Mouse (Mus musculus): ENCODE measurements around the gene Tmem201. TPM values are rescaled to one million over a fixed set of nuclear protein-coding genes. Genes with fewer than 3 reads are reported as not detected.

The Tmem201 gene
- polyA plus RNA-seq, 1 experiment = 34.2 TPM

GRCm38 (mm10) chr4:149696189-149696971, 41.5 kb downstream of the Tmem201 start:
- no peaks in the 10 kb centered on the region for H3K27me3 ChIP-seq (replicated peaks; ENCODE audit: control insufficient read depth, insufficient read depth, low read length)
- no peaks in the 10 kb centered on the region for H3K36me3 ChIP-seq (ENCODE audit: control insufficient read depth, insufficient read depth, low read length)
- TF ChIP-seq CTCF (conservative IDR thresholded peaks at IDR 0.05; ENCODE audit: insufficient read depth, insufficient read length, low read depth, low read length) = no peak
- TF ChIP-seq POLR2A (IDR thresholded peaks at IDR 0.05; ENCODE audit: low read depth, low read length) = no peak
- no peak overlapping the region for H3K27ac ChIP-seq (ENCODE audit: insufficient read depth, low read depth, low read length)
- H3K4me1 ChIP-seq (ENCODE audit: control insufficient read depth, insufficient read depth, low read length) = peaks cover 7% of the 10 kb centered on the region; the same call in 1 of the 2 replicates
- H3K4me3 ChIP-seq (ENCODE audit: insufficient read depth, low read depth, low read length) = no peak overlapping the region
- WGBS = 27% methylated on average over 16 of the region's 16 CpGs
- peak; percentile 79 for DNase-seq

- TF ChIP-seq POLR2A (IDR thresholded peaks at IDR 0.05; ENCODE audit: low read depth, low read length) = no peak
- no peak for TF ChIP-seq CTCF (conservative IDR thresholded peaks at IDR 0.05; ENCODE audit: insufficient read depth, insufficient read length, low read depth, low read length)
- WGBS = 78% methylated on average over 8 of the region's 8 CpGs
These were observed 46.5 kb downstream of the Tmem201 start for GRCm38 (mm10) chr4:149691368-149691767.

GRCm38 (mm10) chr4:149690828-149691280, 47.0 kb downstream of the Tmem201 start:
- Histone ChIP-seq H3K36me3 (ENCODE audit: control insufficient read depth, insufficient read depth, low read length) (no peaks in the 10 kb centered on the region), H3K27ac (ENCODE audit: insufficient read depth, low read depth, low read length) (no peak overlapping the region), H3K27me3 (replicated peaks; ENCODE audit: control insufficient read depth, insufficient read depth, low read length) (no peaks in the 10 kb centered on the region), H3K4me3 (ENCODE audit: insufficient read depth, low read depth, low read length) (no peak overlapping the region), H3K4me1 (ENCODE audit: control insufficient read depth, insufficient read depth, low read length) (0 out of 2 replicates have a peak, but pooled peaks cover 1% of the 10 kb centered on the region)
- no peak for DNase-seq
- 88% methylated on average over 8 of the region's 8 CpGs for WGBS
- TF ChIP-seq CTCF (conservative IDR thresholded peaks at IDR 0.05; ENCODE audit: insufficient read depth, insufficient read length, low read depth, low read length) (no peak), POLR2A (IDR thresholded peaks at IDR 0.05; ENCODE audit: low read depth, low read length) (no peak)

More at GRCm38 (mm10) chr4:149691368-149691767, 46.5 kb downstream of the Tmem201 start:
- H3K27me3 ChIP-seq (replicated peaks; ENCODE audit: control insufficient read depth, insufficient read depth, low read length) = no peaks in the 10 kb centered on the region
- no peak for DNase-seq
- no peak overlapping the region for H3K27ac ChIP-seq (ENCODE audit: insufficient read depth, low read depth, low read length)
- H3K4me1 ChIP-seq (ENCODE audit: control insufficient read depth, insufficient read depth, low read length) = peaks cover 7% of the 10 kb centered on the region; the same call in 1 of the 2 replicates
- no peak overlapping the region for H3K4me3 ChIP-seq (ENCODE audit: insufficient read depth, low read depth, low read length)
- H3K36me3 ChIP-seq (ENCODE audit: control insufficient read depth, insufficient read depth, low read length) = no peaks in the 10 kb centered on the region

GRCm38 (mm10) chr4:149689822-149690700, 47.8 kb downstream of the Tmem201 start:
- WGBS = 86% methylated on average over 12 of the region's 12 CpGs
- no peaks in the 10 kb centered on the region for H3K4me1 ChIP-seq (ENCODE audit: control insufficient read depth, insufficient read depth, low read length)
- no peaks in the 10 kb centered on the region for H3K27me3 ChIP-seq (replicated peaks; ENCODE audit: control insufficient read depth, insufficient read depth, low read length)

GRCm38 (mm10) chr4:149688861-149689260, 49.0 kb downstream of the Tmem201 start:
- no peak for DNase-seq
- H3K4me3 ChIP-seq (ENCODE audit: insufficient read depth, low read depth, low read length) = no peak overlapping the region
- no peak overlapping the region for H3K27ac ChIP-seq (ENCODE audit: insufficient read depth, low read depth, low read length)
- WGBS = 77% methylated on average over 14 of the region's 14 CpGs
- TF ChIP-seq CTCF (conservative IDR thresholded peaks at IDR 0.05; ENCODE audit: insufficient read depth, insufficient read length, low read depth, low read length) = no peak
- no peak for TF ChIP-seq POLR2A (IDR thresholded peaks at IDR 0.05; ENCODE audit: low read depth, low read length)
- no peaks in the 10 kb centered on the region for H3K4me1 ChIP-seq (ENCODE audit: control insufficient read depth, insufficient read depth, low read length)
- no peaks in the 10 kb centered on the region for H3K36me3 ChIP-seq (ENCODE audit: control insufficient read depth, insufficient read depth, low read length)
- no peaks in the 10 kb centered on the region for H3K27me3 ChIP-seq (replicated peaks; ENCODE audit: control insufficient read depth, insufficient read depth, low read length)

More at GRCm38 (mm10) chr4:149689822-149690700, 47.8 kb downstream of the Tmem201 start:
- Histone ChIP-seq H3K36me3 (ENCODE audit: control insufficient read depth, insufficient read depth, low read length) (no peaks in the 10 kb centered on the region), H3K4me3 (ENCODE audit: insufficient read depth, low read depth, low read length) (no peak overlapping the region), H3K27ac (ENCODE audit: insufficient read depth, low read depth, low read length) (no peak overlapping the region)
- no peak for TF ChIP-seq POLR2A (IDR thresholded peaks at IDR 0.05; ENCODE audit: low read depth, low read length)
- TF ChIP-seq CTCF (conservative IDR thresholded peaks at IDR 0.05; ENCODE audit: insufficient read depth, insufficient read length, low read depth, low read length) = no peak
- DNase-seq = no peak

- Histone ChIP-seq H3K4me1 (ENCODE audit: control insufficient read depth, insufficient read depth, low read length) (no peaks in the 10 kb centered on the region), H3K4me3 (ENCODE audit: insufficient read depth, low read depth, low read length) (no peak overlapping the region), H3K27me3 (replicated peaks; ENCODE audit: control insufficient read depth, insufficient read depth, low read length) (no peaks in the 10 kb centered on the region), H3K36me3 (ENCODE audit: control insufficient read depth, insufficient read depth, low read length) (no peaks in the 10 kb centered on the region), H3K27ac (ENCODE audit: insufficient read depth, low read depth, low read length) (no peak overlapping the region)
- DNase-seq = no peak
- TF ChIP-seq POLR2A (IDR thresholded peaks at IDR 0.05; ENCODE audit: low read depth, low read length) = no peak
- no peak for TF ChIP-seq CTCF (conservative IDR thresholded peaks at IDR 0.05; ENCODE audit: insufficient read depth, insufficient read length, low read depth, low read length)
- 57% methylated on average over 11 of the region's 11 CpGs for WGBS
These were observed 52.8 kb downstream of the Tmem201 start for GRCm38 (mm10) chr4:149684841-149685623.

Data from kidney, adult 2 months (tissue).